Mouse (Mus musculus) gastrocnemius, postnatal 25 days (tissue): ENCODE results near the gene Itpr1. TPM values are rescaled to one million over a fixed set of nuclear protein-coding genes. Genes with fewer than 3 reads are reported as not detected.

Experiments used
- DNase-seq: peaks from one replicate; pipeline ENCODE4 v3.0.0; 2022
- total RNA-seq, 2 experiments: library from RNA; stranded (reverse); gene quantifications; 1 replicate in 1 of 2; 2 replicates in 1 of 2; pipeline ENCODE4 v1.2.3; 2021

Gene Itpr1
- total RNA-seq, 2 experiments from 2014 or later: 12.3 to 12.5 TPM

DNA sequence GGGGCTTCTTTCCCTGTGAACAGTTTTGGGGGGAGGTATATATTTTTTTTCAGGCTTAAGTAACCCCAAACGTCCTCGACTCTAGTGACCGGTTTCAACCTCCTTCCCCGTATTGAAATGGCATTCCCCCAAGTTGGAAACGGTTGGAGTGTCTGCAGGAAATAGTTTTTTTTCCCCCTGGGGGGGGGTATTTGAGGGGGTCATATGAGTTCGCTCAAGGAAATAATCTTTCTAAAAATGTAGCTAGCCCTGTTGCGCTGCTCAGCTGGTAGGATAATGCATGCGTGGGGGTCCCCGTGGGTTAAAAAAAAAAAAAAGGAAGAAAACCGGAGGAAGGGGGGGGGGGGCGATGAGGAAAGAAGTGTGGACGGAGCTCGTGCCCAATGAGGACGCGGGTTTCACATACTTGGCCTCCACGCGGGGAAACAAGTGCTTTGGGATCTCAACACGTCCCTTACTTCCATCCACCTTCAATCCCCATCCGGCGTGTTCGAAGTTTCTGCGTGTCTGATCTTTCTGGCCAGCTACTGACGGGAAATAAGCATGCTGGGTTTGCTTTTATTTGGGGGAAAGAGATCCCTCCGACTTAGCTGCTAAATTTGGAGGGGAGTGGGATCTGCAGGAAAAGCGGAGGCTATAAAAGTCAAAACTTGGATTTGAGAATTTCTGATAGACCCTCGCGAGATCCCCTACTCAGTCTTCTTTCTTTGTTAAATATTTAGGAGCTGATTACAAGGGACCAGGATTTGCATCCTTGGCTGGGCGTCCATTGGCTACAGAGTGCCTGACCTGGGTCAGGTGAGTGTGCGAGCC is 791 bp downstream of the Itpr1 start:
- DNase-seq: no peak

- no peak for DNase-seq
These were observed 1.5 kb downstream of the Itpr1 start for GRCm38 (mm10) chr6:108214294-108214925.

- no peak for DNase-seq
These were observed 3.2 kb downstream of the Itpr1 start for GRCm38 (mm10) chr6:108216091-108216490.

DNA sequence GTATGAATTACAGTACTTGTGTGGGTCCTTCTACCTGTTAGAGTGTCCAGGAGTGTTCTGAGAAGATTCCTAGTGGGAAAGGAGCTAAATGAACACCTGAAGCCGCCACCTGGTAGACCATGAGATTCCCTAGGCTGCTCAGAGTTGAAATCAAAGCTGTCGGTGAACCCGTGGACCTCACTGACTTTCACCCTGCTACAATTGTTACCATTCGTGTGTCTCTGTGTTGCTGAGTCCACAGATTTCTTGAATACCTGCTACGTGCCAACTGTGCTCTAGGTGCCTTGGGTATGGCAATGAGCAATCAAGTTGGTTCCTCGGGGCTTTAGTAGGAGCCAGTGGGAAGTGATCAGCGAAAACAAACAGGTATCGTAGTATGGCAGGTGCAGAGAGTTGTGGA is 3.9 kb downstream of the Itpr1 start:
- no peak for DNase-seq

DNA sequence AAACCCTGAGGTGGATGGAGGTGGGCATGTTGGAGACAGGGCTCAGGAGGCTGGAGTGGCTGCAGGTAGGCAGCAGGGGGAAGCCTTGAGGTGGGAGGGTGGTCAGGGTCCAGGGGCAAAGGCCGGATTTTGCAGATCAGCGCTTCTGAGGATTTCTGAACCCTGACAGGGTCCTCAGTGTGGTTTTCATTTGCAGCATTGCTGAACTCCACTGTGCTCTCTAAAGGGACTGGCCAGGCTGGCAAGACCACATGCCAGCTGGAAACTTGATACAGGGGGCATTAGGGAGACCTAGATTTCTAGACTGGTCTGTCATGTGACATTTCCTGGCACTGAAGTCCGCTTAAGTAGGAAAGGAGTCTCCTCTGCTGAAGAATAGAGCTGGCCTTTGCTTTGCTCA is 5.1 kb downstream of the Itpr1 start:
- no peak for DNase-seq

DNA sequence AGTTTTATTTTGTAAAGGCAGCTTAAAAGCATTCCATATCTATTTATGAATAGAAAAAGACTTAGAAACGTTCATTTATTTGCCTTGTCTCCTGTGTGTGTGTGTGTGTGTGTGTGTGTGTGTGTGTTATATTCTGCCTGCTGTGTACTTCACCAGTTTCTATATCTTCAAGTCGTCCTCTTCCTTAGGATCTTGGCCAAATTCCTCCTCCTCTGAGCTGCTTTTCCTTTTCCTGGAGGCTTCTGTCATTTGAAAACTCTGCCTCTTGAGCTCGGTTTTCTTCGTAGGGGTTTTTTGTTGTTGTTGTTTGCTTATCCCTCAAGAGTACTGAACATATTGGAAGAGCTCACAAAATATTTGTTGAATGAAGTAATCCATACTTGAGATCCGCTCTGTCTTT is 9.5 kb downstream of the Itpr1 start:
- DNase-seq: no peak

DNA sequence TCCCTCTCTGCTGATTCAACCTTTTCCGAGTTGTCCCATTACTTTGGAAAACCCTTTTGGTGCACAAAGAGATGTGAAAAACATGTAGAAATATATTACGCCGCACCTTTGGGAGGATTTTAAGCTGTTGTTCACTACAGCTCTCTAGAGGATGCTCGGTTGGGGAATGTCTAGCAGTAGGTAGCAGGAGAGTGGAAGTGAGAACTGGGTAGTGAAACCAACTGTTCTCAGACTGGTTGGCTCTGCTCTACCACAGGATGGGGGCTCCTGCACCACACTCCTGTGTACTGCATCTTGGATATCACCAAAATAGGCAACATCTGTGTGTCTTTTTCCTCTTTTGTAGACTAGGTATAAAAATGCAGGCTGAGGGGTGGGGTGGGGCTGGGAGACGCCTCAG is 10.0 kb downstream of the Itpr1 start:
- no peak for DNase-seq

DNA sequence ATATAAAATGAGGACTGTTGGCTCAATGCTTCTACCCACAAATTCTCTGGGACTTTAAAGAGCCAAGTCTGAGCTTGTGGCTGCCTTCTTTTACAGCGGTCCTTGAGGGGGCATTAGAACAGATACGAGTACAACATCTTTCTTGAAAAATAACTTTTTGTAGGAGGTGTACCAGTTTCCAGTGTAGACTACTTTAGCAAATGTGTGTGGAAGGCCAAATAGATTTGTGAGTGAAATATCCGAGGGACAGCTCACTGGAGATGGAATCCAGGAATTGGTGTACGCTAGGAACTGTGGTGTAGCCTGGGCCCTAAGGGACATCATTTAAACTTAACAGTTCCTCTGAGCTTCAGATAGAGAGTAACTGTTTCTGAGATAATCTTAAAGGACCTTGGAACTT is 11.5 kb downstream of the Itpr1 start:
- no peak for DNase-seq

DNA sequence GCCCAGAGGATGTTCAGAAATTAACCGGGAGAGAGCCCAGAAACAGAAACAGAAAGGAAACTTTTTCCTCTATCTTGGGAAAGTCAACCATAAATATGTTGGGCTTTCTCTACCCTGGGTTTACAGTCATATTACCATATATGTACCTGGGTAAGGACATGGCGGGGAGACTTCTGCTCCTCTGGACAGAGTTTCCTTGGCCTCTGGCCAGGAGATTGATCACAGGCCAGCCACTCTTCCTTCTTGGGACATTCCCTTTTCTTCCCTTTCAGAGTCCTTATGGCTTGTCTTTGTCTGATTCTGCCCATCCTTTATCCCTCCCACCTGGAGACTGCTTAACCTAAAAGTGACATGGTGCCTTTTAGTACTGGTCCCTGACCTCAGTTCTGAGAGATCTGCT is 12.1 kb downstream of the Itpr1 start:
- DNase-seq: no peak

GRCm38 (mm10) chr6:108226230-108226629 is 13.3 kb downstream of the Itpr1 start:
- no peak for DNase-seq

GRCm38 (mm10) chr6:108227461-108227860 is 14.6 kb downstream of the Itpr1 start:
- no peak for DNase-seq

- no peak for DNase-seq
These were observed 15.2 kb downstream of the Itpr1 start for GRCm38 (mm10) chr6:108228048-108228447.

DNA sequence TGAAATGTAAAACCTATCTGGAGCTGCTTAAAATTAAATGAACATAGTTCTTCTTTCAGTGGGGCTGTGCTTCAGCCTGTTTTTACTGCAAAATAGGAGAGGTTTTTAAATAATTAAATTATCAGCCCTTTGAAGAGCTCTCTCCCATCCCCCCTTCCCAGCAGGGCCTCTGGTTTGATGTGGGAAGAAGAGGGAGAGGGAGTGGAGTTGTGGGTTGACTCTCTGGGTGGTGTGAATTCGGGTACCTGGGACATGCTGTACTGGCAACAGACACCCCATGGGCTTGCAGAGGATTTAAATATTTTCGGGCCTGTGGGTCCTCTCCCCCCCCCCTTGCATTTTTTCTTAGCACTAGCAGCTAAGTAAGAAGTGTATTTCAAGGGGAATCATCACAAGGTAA is 15.7 kb downstream of the Itpr1 start:
- no peak for DNase-seq

DNA sequence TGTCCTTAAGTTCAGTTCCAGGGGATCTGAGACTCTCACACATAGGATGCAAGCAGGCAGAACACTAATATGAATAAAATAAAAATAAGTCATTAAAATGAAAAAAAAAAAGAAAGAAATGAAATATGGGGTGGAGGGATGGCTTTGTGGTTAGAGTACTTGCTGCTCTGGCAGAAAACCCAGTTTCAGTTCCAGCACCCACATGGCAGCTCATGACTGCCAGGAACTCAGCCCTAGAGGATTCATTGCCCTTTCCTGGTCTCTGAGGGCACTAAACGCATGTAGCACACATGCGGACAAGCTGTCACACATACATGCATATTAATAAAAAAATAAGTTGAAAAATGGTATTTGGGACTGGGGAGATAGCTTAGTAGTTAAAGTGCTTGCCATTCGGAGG is 17.7 kb downstream of the Itpr1 start:
- DNase-seq: no peak

- no peak for DNase-seq
These were observed 19.2 kb downstream of the Itpr1 start for GRCm38 (mm10) chr6:108231892-108232710.

DNA sequence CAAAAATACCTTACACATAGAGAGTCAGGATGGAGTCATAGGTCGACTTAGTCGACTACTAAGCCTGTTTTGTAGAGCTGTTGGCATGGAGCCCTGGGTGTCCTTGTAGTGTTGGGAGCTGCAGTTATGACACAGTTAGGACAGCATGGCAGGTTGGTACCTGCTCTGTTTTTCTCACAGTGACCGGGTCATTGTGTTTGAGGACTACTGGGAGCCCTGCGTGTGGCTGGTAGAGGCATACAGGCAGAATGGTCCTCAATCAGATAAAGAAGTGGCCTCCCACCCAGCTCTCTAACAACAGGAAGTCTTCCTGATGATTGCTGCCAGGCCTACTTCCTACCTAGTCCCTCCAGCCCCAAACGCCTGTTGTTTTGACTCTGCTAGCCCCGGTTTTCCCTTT is 20.2 kb downstream of the Itpr1 start:
- no peak for DNase-seq

- no peak for DNase-seq
These were observed 21.6 kb downstream of the Itpr1 start for GRCm38 (mm10) chr6:108234536-108234935.

- DNase-seq: no peak
These were observed 22.8 kb downstream of the Itpr1 start for GRCm38 (mm10) chr6:108235680-108236123.

DNA sequence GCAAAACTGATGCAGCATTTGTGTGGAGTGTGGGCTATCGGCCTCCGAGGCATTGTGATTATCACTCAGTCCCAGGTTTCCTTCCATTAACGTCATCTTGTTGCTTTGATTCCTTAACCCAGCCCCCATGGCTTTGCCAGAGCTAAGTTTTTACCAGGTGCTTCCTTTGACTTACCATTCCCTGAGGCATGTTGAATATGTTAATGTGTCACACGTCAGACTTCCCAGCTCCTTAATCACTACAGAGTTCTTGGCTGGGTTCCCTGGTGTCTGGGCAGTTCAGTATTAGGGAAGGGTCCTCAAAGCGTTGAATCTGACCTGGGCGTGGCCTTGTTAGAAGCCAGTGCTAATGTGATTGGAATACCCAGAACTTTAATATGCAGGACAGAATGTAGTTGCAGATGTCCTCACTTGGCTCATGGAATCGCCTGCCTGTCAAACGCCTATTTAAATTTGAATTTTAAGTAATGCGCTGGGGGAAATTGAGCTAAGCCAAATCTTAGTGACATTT is 23.6 kb downstream of the Itpr1 start:
- no peak for DNase-seq

DNA sequence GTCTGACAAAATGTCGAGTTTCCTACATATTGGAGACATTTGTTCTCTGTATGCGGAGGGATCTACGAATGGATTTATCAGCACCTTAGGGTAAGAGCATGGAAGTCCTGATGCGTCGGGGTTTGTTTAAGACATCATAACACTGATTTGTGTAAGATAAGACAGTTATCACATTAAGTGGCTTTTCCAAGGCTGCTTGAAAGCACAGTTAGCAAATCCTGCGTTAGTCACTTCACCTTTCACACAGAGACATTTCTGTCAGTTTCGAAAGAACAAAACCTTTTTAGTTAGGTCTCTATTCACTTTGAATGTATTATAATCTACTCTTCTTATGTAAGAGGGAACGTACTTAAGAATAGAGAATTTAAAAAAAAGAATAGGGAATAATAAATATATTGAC is 24.1 kb downstream of the Itpr1 start:
- DNase-seq: no peak

DNA sequence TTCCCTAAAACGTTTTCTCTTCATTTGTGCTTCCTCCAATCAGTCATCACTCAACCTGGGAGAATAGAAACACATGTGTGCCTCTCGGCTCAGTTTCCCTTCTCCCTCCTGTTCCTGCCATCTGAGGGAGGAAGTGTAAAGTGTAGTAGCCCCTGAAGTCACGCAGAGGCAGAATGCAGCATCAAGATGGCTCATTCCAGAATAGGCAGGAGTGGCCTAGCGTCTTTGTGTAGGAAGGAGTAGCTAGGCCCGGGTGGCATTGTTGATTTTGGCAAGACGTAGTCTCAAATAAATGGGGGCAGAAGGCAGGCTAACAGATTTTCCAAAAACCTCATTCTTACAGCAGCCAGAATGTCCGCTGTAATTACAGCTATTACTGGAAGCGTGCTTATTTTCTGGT is 24.7 kb downstream of the Itpr1 start:
- no peak for DNase-seq

- no peak for DNase-seq
These were observed 25.1 kb downstream of the Itpr1 start for GRCm38 (mm10) chr6:108238011-108238410.

GRCm38 (mm10) chr6:108239056-108239455 is 26.2 kb downstream of the Itpr1 start:
- DNase-seq: no peak
